Mouse (Mus musculus): ENCODE measurements around the gene Srrd.

Srrd gene

GRCm38 (mm10) chr5:112288193-112289141 lies 54.4 kb downstream of the Srrd start:
- no peak for DNase-seq (ENCODE audit: low spot score in 2 of 2)

GRCm38 (mm10) chr5:112287652-112288051 lies 55.2 kb downstream of the Srrd start:
- DNase-seq (ENCODE audit: low spot score in 2 of 2): no peak

All from frontal cortex, postnatal 25 days (tissue).